ENCODE assay signal across 9 mouse cellular contexts in the genomic region with DNA sequence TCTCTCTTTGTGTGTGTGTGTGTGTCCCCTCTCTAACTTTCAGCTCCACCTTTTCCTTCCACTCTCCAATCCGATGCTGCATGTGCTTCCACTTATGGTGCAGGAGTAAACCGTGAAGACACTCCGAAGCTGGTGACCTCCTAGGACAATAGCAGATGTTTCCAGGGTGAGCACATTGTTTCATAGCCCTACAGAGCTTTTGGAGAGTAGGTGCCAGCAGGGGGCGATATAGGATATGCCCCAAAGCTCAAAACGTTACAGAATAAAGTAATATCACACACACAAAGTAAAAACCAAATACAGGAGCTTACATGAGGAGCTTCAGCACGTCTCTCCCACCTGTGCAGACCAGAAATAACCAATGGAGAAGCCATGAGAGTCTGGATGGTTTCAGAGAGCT. TPM values are rescaled to one million over a fixed set of nuclear protein-coding genes. Genes with fewer than 3 reads are reported as not detected.
DNase-seq lines count a peak whose midpoint lies in the region; ATAC-seq and TF ChIP-seq lines count a peak whose summit lies in the region.
"Had no signal": no experiment of that assay in that cellular context is flagged by ENCODE, and none has a peak within 500 bp of the region (broad histone marks: within the 10 kb centered on the region; RNA-seq: fewer than 3 reads in every experiment).

No protein-coding gene starts in this region.

- TF ChIP-seq EP300 in liver, postnatal 0 days (IDR thresholded peaks at IDR 0.05; ENCODE audit: low read depth), result no peak

- H3K79me2 ChIP-seq in liver, adult 2 months (ENCODE audit: control insufficient read depth, insufficient read depth, low read length), result no peaks in the 10 kb centered on the region

- no peak overlapping the region for H3K27ac ChIP-seq in liver, adult 2 months (replicated peaks; ENCODE audit: insufficient read depth, low read depth, low read length)
- no peak overlapping the region for H3K27ac ChIP-seq in liver, embryonic 12.5 days
- H3K27ac ChIP-seq in liver, postnatal 0 days (ENCODE audit: low read depth), result no peak overlapping the region
- H3K27ac ChIP-seq: neural tube, embryonic 12.5 days had no signal

- no peak overlapping the region for H3K4me3 ChIP-seq in liver, adult 2 months (ENCODE audit: insufficient read depth, low read depth, low read length)
- no peak overlapping the region for H3K4me3 ChIP-seq in liver, embryonic 12.5 days
- no peak overlapping the region for H3K4me3 ChIP-seq in G1E (ENCODE audit: low read depth, low read length)
- no peak overlapping the region for H3K4me3 ChIP-seq in liver, postnatal 0 days (ENCODE audit: low read depth, low read length)
- H3K4me3 ChIP-seq: neural tube, embryonic 12.5 days had no signal

- H3K4me1 ChIP-seq in liver, adult 2 months (ENCODE audit: control insufficient read depth, insufficient read depth, low read length), result no peaks in the 10 kb centered on the region
- no peaks in the 10 kb centered on the region for H3K4me1 ChIP-seq in liver, embryonic 12.5 days
- H3K4me1 ChIP-seq in G1E (ENCODE audit: insufficient read depth, low read depth, low read length), result no peaks in the 10 kb centered on the region
- H3K4me1 ChIP-seq in liver, postnatal 0 days (ENCODE audit: insufficient read depth), result peaks cover 10% of the 10 kb centered on the region
- H3K4me1 ChIP-seq: neural tube, embryonic 12.5 days had no signal

- H3K4me2 ChIP-seq in liver, embryonic 12.5 days, result no peak overlapping the region
- no peak overlapping the region for H3K4me2 ChIP-seq in liver, postnatal 0 days (ENCODE audit: low read depth, low read length)
- H3K4me2 ChIP-seq: neural tube, embryonic 12.5 days had no signal

- H3K27me3 ChIP-seq in liver, adult 2 months (ENCODE audit: control insufficient read depth, insufficient read depth, low read length), result no peaks in the 10 kb centered on the region
- H3K27me3 ChIP-seq in liver, embryonic 12.5 days (replicated peaks), result no peaks in the 10 kb centered on the region
- H3K27me3 ChIP-seq in G1E (ENCODE audit: insufficient read depth, low read length), result peaks cover 27% of the 10 kb centered on the region
- no peaks in the 10 kb centered on the region for H3K27me3 ChIP-seq in liver, postnatal 0 days (ENCODE audit: insufficient read depth, low read length)
- H3K27me3 ChIP-seq: neural tube, embryonic 12.5 days had no signal

- 18% methylated on average over 6 of the region's 6 CpGs for WGBS in liver, adult 2 months
- WGBS in liver, embryonic 12.5 days (ENCODE audit: insufficient replicate concordance), result 12% methylated on average over 6 of the region's 6 CpGs
- WGBS in liver, postnatal 0 days (ENCODE audit: insufficient replicate concordance), result 15% methylated on average over 6 of the region's 6 CpGs

- H3K36me3 ChIP-seq in liver, adult 2 months (ENCODE audit: control insufficient read depth, insufficient read depth, low read length), result no peaks in the 10 kb centered on the region
- H3K36me3 ChIP-seq in liver, embryonic 12.5 days, result no peaks in the 10 kb centered on the region
- H3K36me3 ChIP-seq in G1E (replicated peaks), result no peaks in the 10 kb centered on the region
- H3K36me3 ChIP-seq in liver, postnatal 0 days (replicated peaks; ENCODE audit: insufficient read depth, low read length), result no peaks in the 10 kb centered on the region
- H3K36me3 ChIP-seq: neural tube, embryonic 12.5 days had no signal

- TF ChIP-seq POLR2A in liver, adult 2 months (IDR thresholded peaks at IDR 0.05; ENCODE audit: extremely low read depth, insufficient read depth, low read length), result no peak
- TF ChIP-seq POLR2A in brain, embryonic 14.5 days (IDR thresholded peaks at IDR 0.05; ENCODE audit: borderline replicate concordance, extremely low read depth, insufficient read depth, insufficient read length, poor library complexity, severe bottlenecking), result no peak

- no peak overlapping the region for H3K9ac ChIP-seq in liver, adult 2 months (ENCODE audit: low read depth, low read length)
- H3K9ac ChIP-seq in liver, embryonic 12.5 days, result no peak overlapping the region
- H3K9ac ChIP-seq in liver, postnatal 0 days (replicated peaks), result no peak overlapping the region
- H3K9ac ChIP-seq: neural tube, embryonic 12.5 days had no signal

- H3K9me3 ChIP-seq in liver, embryonic 12.5 days (replicated peaks), result no peaks in the 10 kb centered on the region
- H3K9me3 ChIP-seq in G1E (replicated peaks), result no peaks in the 10 kb centered on the region
- no peaks in the 10 kb centered on the region for H3K9me3 ChIP-seq in liver, postnatal 0 days (ENCODE audit: low read length)
- H3K9me3 ChIP-seq: neural tube, embryonic 12.5 days had no signal

- ATAC-seq in liver, embryonic 12.5 days, result no peak
- ATAC-seq in G1E (ENCODE audit: extremely low read depth, insufficient number of reproducible peaks, low FRiP score, poor library complexity, severe bottlenecking), result no peak
- no peak; the same call in 1 of the 2 replicates for ATAC-seq in liver, postnatal 0 days

- intact Hi-C loops in heart, postnatal 36 days (cut with DNase I), result loop anchor here (1.0 to 5.0 kb wide), 2 partner anchors 42 to 57 kb away; partner anchors contain the start of gene Ppm1f

- peak; percentile 47 for DNase-seq in liver, adult 2 months (ENCODE audit: extremely low read depth, low read depth, low spot score)
- DNase-seq in G1E (ENCODE audit: low spot score), result no peak
- DNase-seq in brain, embryonic 14.5 days (ENCODE audit: low read depth), result peak; percentile 13
- DNase-seq in heart, postnatal 36 days, result peak; percentile 56 to 69
- DNase-seq in liver, postnatal 0 days, result peak; percentile 68
- peak; percentile 40 to 54 for DNase-seq in spleen, postnatal 36 days (ENCODE audit: low spot score in 2 of 2)

- peak; percentile 35; the same call in 1 of the 2 replicates for TF ChIP-seq CTCF in liver, adult 2 months (IDR thresholded peaks at IDR 0.05; ENCODE audit: low read depth, low read length)
- TF ChIP-seq CTCF in G1E (IDR thresholded peaks at IDR 0.05; ENCODE audit: low read depth, low read length), result peak; percentile 41; the same call in 1 of the 2 replicates
- TF ChIP-seq CTCF in brain, embryonic 14.5 days (IDR thresholded peaks at IDR 0.05; ENCODE audit: borderline replicate concordance, extremely low read depth, insufficient read depth, insufficient read length), result peak; percentile 23; the same call in 1 of the 2 replicates
- peak; percentile 81 for TF ChIP-seq CTCF in liver, postnatal 0 days (IDR thresholded peaks at IDR 0.05; ENCODE audit: low read depth)

RNA-seq across cellular contexts. Expression of gene Igll1, which starts 8.9 kb away (rescaled TPM):
- not detected in 2 replicates for total RNA-seq in liver, adult 2 months (2014; rRNA removed)
- polyA plus RNA-seq in liver, adult 2 months (2012; rRNA removed), result not detected in 2 replicates
- polyA plus RNA-seq in liver, embryonic 12.5 days (2016; fragmentation: Nextera tagmentation; extraction: Ambion mirVana), result not detected in 2 replicates
- total RNA-seq in G1E (2014; fragmentation: Nextera tagmentation), result not detected in 2 replicates
- total RNA-seq in G1E (2017), result 0.27 TPM in 1 of 2 replicates, not detected in the other
- not detected in 2 replicates for polyA plus RNA-seq in G1E (2012)
- polyA plus RNA-seq in brain, embryonic 14.5 days (2012; rRNA removed), result 0.18 TPM in 1 of 2 replicates, not detected in the other
- not detected for total RNA-seq in heart, postnatal 36 days (2021)
- 18.2 and 18.9 TPM in 2 replicates for polyA plus RNA-seq in liver, postnatal 0 days (2015; fragmentation: Nextera tagmentation; extraction: Ambion mirVana)
- total RNA-seq: gastrocnemius, postnatal 4 days had no signal
- polyA plus RNA-seq: neural tube, embryonic 12.5 days had no signal

RNA-seq across cellular contexts. Expression of gene Top3b, which starts 15.7 kb away (rescaled TPM):
- total RNA-seq in liver, adult 2 months (2014; rRNA removed), result 18.8 and 25.2 TPM in 2 replicates
- polyA plus RNA-seq in liver, adult 2 months (2012; rRNA removed), result 31.0 and 40.9 TPM in 2 replicates
- polyA plus RNA-seq in liver, embryonic 12.5 days (2016; fragmentation: Nextera tagmentation; extraction: Ambion mirVana), result 40.8 and 42.2 TPM in 2 replicates
- 59.7 and 96.6 TPM in 2 replicates for total RNA-seq in G1E (2014; fragmentation: Nextera tagmentation)
- total RNA-seq in G1E (2017), result 59.1 and 72.8 TPM in 2 replicates
- 24.2 and 24.7 TPM in 2 replicates for polyA plus RNA-seq in G1E (2012)
- polyA plus RNA-seq in brain, embryonic 14.5 days (2012; rRNA removed), result 97.3 and 103 TPM in 2 replicates
- 10 to 100 TPM; 25.2 to 32.6 TPM for total RNA-seq in heart, postnatal 36 days (2021)
- polyA plus RNA-seq in liver, postnatal 0 days (2015; fragmentation: Nextera tagmentation; extraction: Ambion mirVana), result 17.1 and 17.8 TPM in 2 replicates

RNA-seq across cellular contexts. Expression of gene Vpreb1, which starts 15.8 kb away (rescaled TPM):
- not detected in 2 replicates for total RNA-seq in liver, adult 2 months (2014; rRNA removed)
- 1.3 and 2.4 TPM in 2 replicates for polyA plus RNA-seq in liver, adult 2 months (2012; rRNA removed)
- polyA plus RNA-seq in liver, embryonic 12.5 days (2016; fragmentation: Nextera tagmentation; extraction: Ambion mirVana), result 0.80 and 0.83 TPM in 2 replicates
- total RNA-seq in G1E (2014; fragmentation: Nextera tagmentation) (not detected in 2 replicates), G1E (2017) (0.64 and 0.82 TPM in 2 replicates)
- polyA plus RNA-seq in G1E (2012), result 0.15 and 0.28 TPM in 2 replicates
- polyA plus RNA-seq in brain, embryonic 14.5 days (2012; rRNA removed), result 1.2 and 3.3 TPM in 2 replicates
- total RNA-seq in heart, postnatal 36 days (2021), result not detected
- 13.6 and 14.9 TPM in 2 replicates for polyA plus RNA-seq in liver, postnatal 0 days (2015; fragmentation: Nextera tagmentation; extraction: Ambion mirVana)

RNA-seq across cellular contexts. Expression of gene Spag6l, which starts 25.6 kb away (rescaled TPM):
- total RNA-seq in liver, adult 2 months (2014; rRNA removed), result not detected in 2 replicates
- not detected in 2 replicates for polyA plus RNA-seq in liver, adult 2 months (2012; rRNA removed)
- not detected in 2 replicates for polyA plus RNA-seq in liver, embryonic 12.5 days (2016; fragmentation: Nextera tagmentation; extraction: Ambion mirVana)
- total RNA-seq in G1E (2014; fragmentation: Nextera tagmentation), result not detected in 2 replicates
- total RNA-seq in G1E (2017), result 0.12 and 0.16 TPM in 2 replicates
- polyA plus RNA-seq in G1E (2012), result not detected in 2 replicates
- polyA plus RNA-seq in brain, embryonic 14.5 days (2012; rRNA removed), result 7.6 and 9.4 TPM in 2 replicates
- under 1 TPM in 1 of 2 experiments, not detected in 1; 0.22 TPM for total RNA-seq in heart, postnatal 36 days (2021)
- 0.05 and 0.15 TPM in 2 replicates for polyA plus RNA-seq in liver, postnatal 0 days (2015; fragmentation: Nextera tagmentation; extraction: Ambion mirVana)
- total RNA-seq: gastrocnemius, postnatal 4 days had no signal

RNA-seq across cellular contexts. Expression of gene Ppm1f, which starts 41.4 kb away (rescaled TPM):
- total RNA-seq in liver, adult 2 months (2014; rRNA removed), result 12.2 and 15.4 TPM in 2 replicates
- polyA plus RNA-seq in liver, adult 2 months (2012; rRNA removed), result 11.0 and 11.2 TPM in 2 replicates
- polyA plus RNA-seq in liver, embryonic 12.5 days (2016; fragmentation: Nextera tagmentation; extraction: Ambion mirVana), result 13.8 and 14.4 TPM in 2 replicates
- total RNA-seq in G1E (2014; fragmentation: Nextera tagmentation), result 5.5 and 10.9 TPM in 2 replicates
- 10.5 and 12.3 TPM in 2 replicates for total RNA-seq in G1E (2017)
- 5.3 and 6.3 TPM in 2 replicates for polyA plus RNA-seq in G1E (2012)
- polyA plus RNA-seq in brain, embryonic 14.5 days (2012; rRNA removed), result 28.0 and 31.7 TPM in 2 replicates
- total RNA-seq in heart, postnatal 36 days (2021), result 10 to 100 TPM; 25.0 to 25.8 TPM
- polyA plus RNA-seq in liver, postnatal 0 days (2015; fragmentation: Nextera tagmentation; extraction: Ambion mirVana), result 3.3 and 4.5 TPM in 2 replicates

Comparison
In these comparisons a context has a peak if more than half of its experiments do, and no peak if none do; other contexts are left out.
1. RNA of gene Igll1, which starts 8.9 kb away (polyA plus RNA-seq): 18.2 to 18.9 TPM in liver, postnatal 0 days; 0.18 TPM in brain, embryonic 14.5 days, not detected in liver, adult 2 months, not detected in liver, embryonic 12.5 days and not detected in G1E; every median in the first group is over 10 times any median in the second.
2. CTCF ChIP-seq: peak in every context shown above with its lines; median percentile 81 in liver, postnatal 0 days; 41 in G1E; 35 in liver, adult 2 months; 23 in brain, embryonic 14.5 days.